Mouse (Mus musculus) lung, adult 18-20 months (tissue): Measurements from ENCODE around the gene Olfr111.
"Not testable (repeated sequence)": the region's sequence is repeated elsewhere in the genome, so short reads cannot be mapped to it uniquely, and the experiment has no call there.

Experiments
- DNase-seq, 2 experiments: peaks; one replicate each; pipeline ENCODE4 v3.0.0; 2022; ENCODE audit warnings: mixed read lengths in 2 of 2

Olfr111 gene

GRCm38 (mm10) chr17:37507730-37508129 lies at the start of gene Olfr111:
Olfr111 (plus strand) TSS chr17:37508030.
- DNase-seq, result no peak

DNA sequence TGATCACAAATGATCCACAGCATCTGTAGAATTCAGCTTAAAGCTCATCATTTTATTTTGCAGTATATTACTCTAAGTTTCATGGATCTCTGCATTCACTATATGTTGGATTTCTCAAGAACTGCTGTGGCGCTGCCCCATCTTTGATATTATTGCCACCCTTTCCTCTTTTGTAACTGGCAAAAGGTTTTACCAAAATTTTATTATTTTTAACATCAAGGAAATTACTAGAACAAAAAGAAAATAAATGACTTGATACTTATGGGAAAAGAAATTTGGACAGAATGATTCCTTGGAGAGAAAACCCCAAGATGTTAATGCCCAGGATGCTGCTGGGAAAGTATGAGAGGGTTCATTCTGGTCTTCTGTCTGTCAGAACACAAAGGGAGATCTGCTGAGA lies 49.2 kb upstream of the Olfr111 start, which contains the start of gene Olfr109:
Gene Olfr109 (plus strand): TSS at position 301 of the 400 bp plus-strand sequence.
- DNase-seq, result no peak

DNA sequence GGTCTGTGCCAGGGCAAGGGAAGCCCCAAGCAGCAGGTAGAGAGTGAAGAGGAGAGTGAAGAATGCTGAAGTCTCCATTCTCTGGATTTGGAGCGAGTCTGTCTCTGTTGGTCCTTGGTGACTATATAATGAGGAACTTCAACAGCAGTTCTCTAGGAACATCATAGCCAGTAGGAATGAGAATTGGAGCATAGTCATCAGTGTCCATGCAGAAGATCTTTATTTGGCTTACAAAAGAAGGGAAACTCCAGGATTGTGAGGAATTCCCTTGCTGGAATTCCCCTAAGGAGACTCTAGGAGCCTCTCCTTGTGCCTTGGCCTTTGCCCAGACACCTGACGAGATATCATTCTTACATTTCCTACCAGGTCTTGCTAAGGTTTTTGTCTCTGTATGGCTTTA lies 24.4 kb upstream of the Olfr111 start, which contains the start of gene H2-M2:
Gene H2-M2 (minus strand): TSS at position 101 of the 400 bp plus-strand sequence.
- no peak for DNase-seq

- peak in 1 of 2 experiments; percentile 10 for DNase-seq
These were observed 15.8 kb upstream of the Olfr111 start, which contains the start of gene Olfr110 for GRCm38 (mm10) chr17:37491930-37492518. Olfr110 (plus strand) TSS chr17:37492468.

GRCm38 (mm10) chr17:37524612-37525011 lies 16.8 kb downstream of the Olfr111 start:
- not testable (repeated sequence) for DNase-seq

- DNase-seq, result not testable (repeated sequence)
These were observed 17.6 kb downstream of the Olfr111 start for GRCm38 (mm10) chr17:37525427-37525826.

- DNase-seq, result no peak
These were observed 27.3 kb downstream of the Olfr111 start for GRCm38 (mm10) chr17:37535173-37535572.

- not testable (repeated sequence) for DNase-seq
These were observed 30.6 kb downstream of the Olfr111 start for GRCm38 (mm10) chr17:37538416-37538815.

GRCm38 (mm10) chr17:37541454-37542119 lies 33.8 kb downstream of the Olfr111 start:
- DNase-seq, result no peak

GRCm38 (mm10) chr17:37543800-37544435 lies 36.1 kb downstream of the Olfr111 start:
- DNase-seq, result no peak

GRCm38 (mm10) chr17:37558913-37559615 lies 51.2 kb downstream of the Olfr111 start:
- DNase-seq, result no peak

DNA sequence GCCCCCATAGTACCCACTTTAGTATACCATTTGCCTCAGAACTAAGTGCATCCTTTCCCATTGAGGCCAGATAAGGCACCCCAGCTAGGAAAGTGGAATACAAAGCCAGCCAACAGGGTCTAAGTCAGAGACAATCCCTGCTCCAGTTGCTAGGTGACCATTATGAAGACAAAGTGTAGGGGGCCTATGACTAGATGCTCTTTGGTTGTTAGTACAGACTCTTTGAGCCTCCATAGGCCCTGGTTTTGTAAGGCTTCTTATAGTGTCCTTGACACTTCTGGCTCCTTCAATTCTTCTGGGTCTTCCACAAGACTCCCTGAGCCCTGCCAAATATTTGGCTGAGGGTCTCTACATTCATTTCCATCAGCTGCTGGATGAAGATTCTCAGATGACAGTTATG lies 61.5 kb downstream of the Olfr111 start, which contains the start of gene Olfr112:
Gene Olfr112 (minus strand): TSS at position 101 of the 400 bp plus-strand sequence.
- DNase-seq, result no peak

GRCm38 (mm10) chr17:37577563-37577962 lies 69.7 kb downstream of the Olfr111 start, which contains the start of gene Olfr113:
Olfr113 (minus strand) TSS chr17:37577663.
- DNase-seq, result no peak
